Mouse (Mus musculus) megakaryocyte, adult 5-6 weeks (primary cell): ENCODE data around the gene Zdhhc1. TPM values are rescaled to one million over a fixed set of nuclear protein-coding genes. Genes with fewer than 3 reads are reported as not detected.

Source experiments
- ATAC-seq: 2 replicates; pipeline ENCODE4 v1.8.0; 2016; ENCODE audit warnings: mild to moderate bottlenecking, inconsistent platforms; ENCODE audit not compliant: poor library complexity, severe bottlenecking
- total RNA-seq, 2 experiments: library from RNA; stranded (forward) in 1 of 2; stranded (reverse) in 1 of 2; fragments of 153-499, 151-499 nt in 1 of 2; fragments of 221-1000, 200-1000 nt in 1 of 2; gene quantifications; 2 replicates each; pipeline versions ENCODE4 v1.2.3 to v1.2.4; 2015 to 2017

Zdhhc1 gene
- total RNA-seq, 2 experiments from 2014 or later: 0.92 to 1.2 TPM

GRCm38 (mm10) chr8:105481453-105481852 lies 15.2 kb downstream of the Zdhhc1 start:
- ATAC-seq: peak; percentile 52; the same call in 1 of the 2 replicates

- no peak for ATAC-seq
Observed at GRCm38 (mm10) chr8:105481013-105481412, 15.7 kb downstream of the Zdhhc1 start.

DNA sequence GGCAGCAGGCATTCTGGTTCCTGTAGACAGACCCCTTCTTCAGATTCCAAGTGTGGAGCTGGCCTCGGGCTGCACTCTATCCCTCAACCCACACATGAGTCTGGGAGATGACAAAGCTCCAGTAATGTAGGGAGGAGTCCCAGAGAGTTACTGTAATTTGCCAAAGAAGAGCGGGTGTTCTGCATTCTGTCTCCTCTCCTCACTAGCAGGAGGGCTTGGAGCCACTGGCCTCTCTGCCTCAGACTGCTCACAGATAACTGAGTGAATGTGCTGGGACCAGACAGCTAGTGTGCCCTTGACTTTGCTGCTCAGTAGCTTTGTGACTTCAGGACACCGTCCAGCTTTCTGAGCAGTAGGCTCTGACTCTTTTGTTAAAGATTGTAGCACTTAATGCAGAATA lies 18.9 kb downstream of the Zdhhc1 start:
- ATAC-seq: no peak

GRCm38 (mm10) chr8:105476628-105477413 lies 19.9 kb downstream of the Zdhhc1 start:
- peak; percentile 73 for ATAC-seq

DNA sequence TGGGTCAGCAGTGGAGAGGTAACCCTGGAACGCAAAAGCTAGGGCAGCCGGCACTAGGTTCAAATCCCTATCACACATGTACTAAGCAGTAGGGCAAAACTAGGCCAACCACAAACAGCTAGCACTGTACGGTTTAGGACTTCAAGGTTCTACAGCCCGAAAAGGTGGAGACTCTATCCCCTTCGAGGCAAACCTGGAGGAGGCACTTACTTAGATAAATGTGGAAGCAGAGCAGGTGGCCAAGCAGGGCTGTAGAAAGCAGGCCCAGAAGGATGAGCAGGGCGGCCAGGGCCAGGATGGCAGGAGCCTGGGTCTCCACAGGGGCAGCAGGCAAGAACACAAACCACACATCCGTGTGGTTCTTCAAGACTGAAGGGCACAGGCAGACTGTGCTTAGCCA lies 20.5 kb downstream of the Zdhhc1 start:
- no peak for ATAC-seq

DNA sequence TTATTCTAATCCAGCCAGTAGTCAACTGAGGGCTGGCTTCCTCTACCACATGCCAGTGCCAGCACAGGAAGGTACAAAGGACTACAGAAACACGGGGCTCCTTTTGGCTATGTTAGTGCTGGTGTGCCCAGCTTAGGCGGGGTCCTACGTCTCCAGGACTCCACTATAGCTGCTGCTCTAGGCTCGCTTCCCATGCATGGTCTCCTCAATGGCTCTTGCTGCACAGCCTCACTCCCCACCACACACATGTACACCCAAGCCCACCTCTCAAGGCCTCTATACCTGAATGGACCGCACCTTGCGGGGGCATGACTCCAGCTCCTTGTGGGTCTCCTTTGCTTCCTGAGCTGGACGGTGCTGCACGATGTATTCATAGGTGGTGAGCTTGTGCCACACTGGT lies 21.0 kb downstream of the Zdhhc1 start:
- ATAC-seq: no peak

GRCm38 (mm10) chr8:105475254-105475653 lies 21.4 kb downstream of the Zdhhc1 start:
- ATAC-seq: no peak

- no peak for ATAC-seq
Observed at GRCm38 (mm10) chr8:105474680-105475079, 22.0 kb downstream of the Zdhhc1 start.

DNA sequence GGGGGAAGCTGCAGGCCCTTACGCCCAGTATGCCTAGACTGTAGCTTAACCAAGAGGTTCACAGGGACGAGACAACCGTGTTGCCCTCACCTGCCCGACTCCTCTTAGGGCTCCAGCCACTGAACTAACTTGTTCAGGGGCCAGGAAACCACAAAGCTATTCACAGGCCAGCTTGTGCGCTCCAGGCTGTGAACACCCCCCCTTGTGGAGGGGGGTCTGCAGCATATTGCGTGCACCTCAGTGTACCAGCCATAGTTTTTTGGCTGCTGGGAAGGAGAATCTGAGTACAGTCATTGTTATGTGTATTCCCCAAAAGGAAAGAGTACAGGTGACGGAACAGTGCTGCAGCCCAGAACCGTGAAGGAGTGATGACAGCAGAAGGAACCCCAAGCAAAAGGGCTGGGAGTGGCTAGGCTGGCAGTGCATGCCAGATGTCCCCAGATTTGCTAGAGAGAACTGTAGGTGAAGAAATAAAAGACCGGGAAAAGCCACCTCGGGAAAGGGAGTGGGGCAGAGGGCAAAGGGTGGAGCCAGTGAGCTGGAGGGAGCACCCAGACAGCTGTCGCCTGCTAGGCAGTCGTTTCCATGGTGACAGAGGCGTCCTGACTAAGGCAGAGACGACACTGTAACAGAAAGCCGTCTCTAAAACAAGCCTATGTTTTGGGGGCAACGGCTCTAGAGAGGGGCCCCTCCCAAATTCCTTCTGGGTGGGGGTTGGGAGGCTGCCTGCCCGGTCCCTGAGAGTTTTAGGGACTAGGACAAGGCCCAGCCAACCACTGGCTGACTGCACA lies 22.7 kb downstream of the Zdhhc1 start:
- ATAC-seq: no peak

- ATAC-seq: no peak
Observed at GRCm38 (mm10) chr8:105472983-105473382, 23.7 kb downstream of the Zdhhc1 start.

GRCm38 (mm10) chr8:105472414-105472932 lies 24.2 kb downstream of the Zdhhc1 start:
- no peak for ATAC-seq

DNA sequence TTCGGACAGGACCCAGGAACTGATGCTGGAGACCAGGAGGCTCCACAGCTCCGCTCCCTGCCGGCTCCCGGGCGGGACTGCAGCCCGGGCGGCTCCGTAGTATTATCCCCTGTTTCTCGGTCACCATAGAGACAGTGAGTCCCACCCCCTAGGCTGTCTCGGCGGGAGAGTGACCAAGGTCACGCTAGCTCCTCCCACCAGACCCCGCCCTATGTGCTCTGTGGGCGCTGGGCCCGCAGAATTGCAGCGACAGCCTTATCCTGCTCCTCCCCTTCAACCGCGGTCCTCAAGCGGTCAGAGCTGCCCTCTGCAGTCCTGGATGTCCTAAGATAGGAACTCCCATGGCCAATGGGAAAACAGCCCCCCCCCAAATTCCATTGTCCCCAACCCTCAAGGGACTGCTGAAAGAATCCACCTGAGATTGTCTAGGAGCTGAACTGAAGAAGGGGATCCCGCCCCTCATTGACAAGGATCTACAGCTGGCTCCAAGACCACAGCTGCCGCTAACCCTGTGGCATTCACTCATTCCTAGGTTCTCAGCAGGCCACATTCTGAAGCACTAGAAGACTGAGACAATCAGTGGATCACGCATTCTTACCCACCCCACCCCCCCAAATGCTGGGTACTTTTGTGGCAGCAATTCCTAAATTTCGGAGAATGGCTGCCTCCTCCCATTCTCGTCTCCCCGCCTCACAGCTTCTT lies 25.2 kb downstream of the Zdhhc1 start, which contains the start of gene Tppp3:
Tppp3 (minus strand) TSS at position 213 of the 702 bp plus-strand sequence.
- ATAC-seq: peak; percentile 88

GRCm38 (mm10) chr8:105470681-105471313 lies 25.9 kb downstream of the Zdhhc1 start:
- ATAC-seq: 0 out of 2 replicates have a peak, but pooled peaks have one; percentile 1

GRCm38 (mm10) chr8:105470262-105470661 lies 26.4 kb downstream of the Zdhhc1 start:
- 0 out of 2 replicates have a peak, but pooled peaks have one; percentile 13 for ATAC-seq

GRCm38 (mm10) chr8:105469816-105470215 lies 26.9 kb downstream of the Zdhhc1 start:
- ATAC-seq: no peak

DNA sequence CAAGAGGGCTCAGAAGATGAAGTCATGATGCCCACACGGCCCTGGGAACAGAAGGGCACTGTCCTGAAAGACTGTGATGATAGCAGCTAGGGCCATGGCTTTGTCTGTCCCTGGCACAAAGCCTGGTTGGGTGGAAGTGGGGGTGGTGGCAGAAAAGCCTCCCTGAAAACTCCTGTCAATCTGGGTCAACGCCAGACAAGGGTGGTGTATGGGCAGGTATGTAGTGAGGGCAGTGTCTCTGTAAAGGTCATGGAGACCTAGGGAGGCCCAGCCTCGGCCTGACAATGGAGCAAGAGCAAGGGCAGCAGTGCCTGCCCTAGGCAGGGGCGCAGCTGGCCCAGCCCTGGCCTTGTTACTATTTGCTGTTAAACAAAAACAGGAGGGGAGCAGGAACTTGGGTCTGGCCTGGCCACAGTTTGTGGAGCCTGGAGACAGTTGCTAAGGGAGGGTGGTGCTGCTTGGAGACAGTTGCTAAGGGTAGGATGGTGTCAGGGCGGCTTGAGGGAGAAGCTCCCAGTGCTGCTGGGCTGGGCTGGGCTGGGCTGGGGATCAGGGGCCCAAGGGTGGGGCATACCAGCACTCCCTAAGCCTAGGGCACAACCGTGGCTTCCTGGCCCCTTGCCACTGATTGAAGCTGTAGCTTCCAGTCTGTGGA lies 27.5 kb downstream of the Zdhhc1 start:
- ATAC-seq: 0 out of 2 replicates have a peak, but pooled peaks have one; percentile 9

- ATAC-seq: no peak
Observed at GRCm38 (mm10) chr8:105468002-105468720, 28.5 kb downstream of the Zdhhc1 start.

GRCm38 (mm10) chr8:105467396-105467985 lies 29.2 kb downstream of the Zdhhc1 start:
- ATAC-seq: no peak
